Mouse (Mus musculus) bone marrow, adult 2 months (tissue): Measurements from ENCODE around the gene Tsc22d2. TPM values are rescaled to one million over a fixed set of nuclear protein-coding genes. Genes with fewer than 3 reads are reported as not detected.
"Not testable (repeated sequence)": the region's sequence is repeated elsewhere in the genome, so short reads cannot be mapped to it uniquely, and the experiment has no call there.

ENCODE experiments used
- H3K27ac ChIP-seq: fragments of 200-500 bp; 2 replicates; pipeline ENCODE4 v1.5.1; 2012; ENCODE audit warnings: low read depth, mild to moderate bottlenecking, control low read depth, inconsistent platforms, low read length; ENCODE audit not compliant: control insufficient read depth, poor library complexity, insufficient read depth
- H3K4me1 ChIP-seq: fragments of 200-500 bp; 2 replicates; pipeline ENCODE4 v1.6.1; 2011; ENCODE audit warnings: low read length; ENCODE audit not compliant: control insufficient read depth, insufficient read depth
- H3K4me3 ChIP-seq: fragments of 200-500 bp; replicated peaks from 2 replicates; pipeline ENCODE3; 2011; ENCODE audit warnings: mild to moderate bottlenecking, low read depth, low read length, control low read depth; ENCODE audit not compliant: control insufficient read depth
- CTCF ChIP-seq: fragments of 200-500 bp; IDR thresholded peaks from 2 replicates; pipeline ENCODE4 v1.5.1; 2011; ENCODE audit warnings: low read length, control low read depth; ENCODE audit not compliant: control insufficient read depth, insufficient read depth
- POLR2A ChIP-seq: fragments of 200-500 bp; IDR thresholded peaks from 2 replicates; pipeline ENCODE4 v1.6.1; 2011; ENCODE audit warnings: low read depth, mild to moderate bottlenecking, control low read depth, low read length, borderline replicate concordance; ENCODE audit not compliant: control insufficient read depth
- WGBS: fragments of 180-500 bp; shearing (Covaris S2); methylation state at CpG from one replicate; pipeline ENCODE4 v1.1.7; 2018; 5-methylcytosine and 5-hydroxymethylcytosine counted together
- polyA plus RNA-seq: library from polyadenylated mRNA; stranded (reverse); fragments of >200 nt; gene quantifications from 2 replicates; pipeline ENCODE4 v1.2.4, GENCODE M21; 2011; ENCODE audit warnings: low replicate concordance; ENCODE audit not compliant: missing spikeins, insufficient read depth, insufficient read length

Tsc22d2 gene
- polyA plus RNA-seq, 1 experiment: 13.3 TPM

DNA sequence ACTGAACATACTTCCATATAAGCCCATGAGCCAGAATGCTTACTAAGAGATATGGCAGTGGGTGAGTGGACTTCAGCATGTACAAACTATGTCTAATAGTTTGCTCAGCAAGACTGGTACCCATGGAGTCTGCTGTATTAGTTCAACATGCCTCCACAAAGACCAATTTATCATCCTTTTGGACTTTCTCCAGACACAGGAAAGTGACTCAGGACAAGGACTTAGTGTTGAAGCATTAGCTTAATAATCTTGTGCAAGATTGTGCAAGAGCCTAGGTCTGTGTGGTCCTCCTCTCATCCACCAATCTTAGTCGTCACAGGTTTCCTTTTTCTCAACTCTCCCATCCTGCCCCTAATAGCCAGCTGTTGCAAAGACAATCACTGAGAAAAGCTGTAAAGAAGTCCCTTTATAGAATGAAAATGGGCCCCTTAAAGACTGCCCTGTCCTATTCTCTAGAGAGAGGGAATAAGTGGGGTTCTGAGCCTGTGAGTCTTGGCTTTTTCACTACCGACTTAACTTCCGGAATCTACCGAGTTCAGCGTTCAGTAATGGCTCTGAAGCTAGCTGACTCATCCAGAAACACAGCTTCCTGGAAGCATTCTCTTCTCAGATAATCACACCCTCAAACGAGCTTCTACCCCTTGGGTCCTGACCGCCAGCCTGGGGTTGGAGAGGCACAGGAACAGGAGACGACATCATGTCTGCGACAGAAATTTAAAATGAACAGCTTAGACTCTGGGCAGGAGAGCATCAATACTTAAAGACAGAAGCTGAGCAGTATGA lies 55.3 kb downstream of the Tsc22d2 start:
- no peak overlapping the region for H3K4me3 ChIP-seq
- WGBS: 18% methylated on average over 9 of the region's 9 CpGs
- TF ChIP-seq CTCF (no peak), POLR2A (no peak)
- no peaks in the 10 kb centered on the region; the same call in 1 of the 2 replicates for H3K4me1 ChIP-seq
- H3K27ac ChIP-seq: no peak overlapping the region

- H3K4me3 ChIP-seq, H3K27ac ChIP-seq, H3K4me1 ChIP-seq: not testable (repeated sequence)
- WGBS: 80% methylated on average over 1 of the region's 1 CpGs
Observed at GRCm38 (mm10) chr3:58475298-58475697, 60.8 kb downstream of the Tsc22d2 start.

GRCm38 (mm10) chr3:58478755-58479455 lies 64.4 kb downstream of the Tsc22d2 start:
- Histone ChIP-seq H3K4me1 (no peaks in the 10 kb centered on the region), H3K4me3 (no peak overlapping the region), H3K27ac (no peak overlapping the region)
- no peak for TF ChIP-seq CTCF
- no peak for TF ChIP-seq POLR2A
- 67% methylated on average over 2 of the region's 2 CpGs for WGBS

DNA sequence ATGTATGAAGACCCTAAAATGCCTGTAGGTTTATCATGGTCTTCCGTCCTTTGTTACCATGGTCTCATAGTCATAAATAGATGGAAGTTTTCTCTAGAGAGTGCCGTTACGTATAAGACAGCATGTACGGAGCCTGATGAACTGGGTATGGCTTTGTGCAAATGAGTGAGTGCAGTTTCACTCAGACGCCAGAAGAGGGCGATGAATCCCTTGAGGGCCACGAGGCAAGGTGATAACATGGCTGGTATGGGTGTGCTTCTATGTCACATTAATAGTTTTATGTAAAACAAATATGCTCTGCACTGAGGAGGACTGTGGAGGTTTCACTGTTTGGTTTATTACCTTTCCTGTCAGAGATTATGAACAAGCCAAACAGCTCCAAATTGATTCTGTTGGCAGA lies 71.4 kb downstream of the Tsc22d2 start:
- TF ChIP-seq POLR2A: no peak
- peak; percentile 90 for TF ChIP-seq CTCF
- Histone ChIP-seq H3K4me1 (no peaks in the 10 kb centered on the region), H3K4me3 (no peak overlapping the region), H3K27ac (no peak overlapping the region)
- WGBS: 72% methylated on average over 7 of the region's 7 CpGs

DNA sequence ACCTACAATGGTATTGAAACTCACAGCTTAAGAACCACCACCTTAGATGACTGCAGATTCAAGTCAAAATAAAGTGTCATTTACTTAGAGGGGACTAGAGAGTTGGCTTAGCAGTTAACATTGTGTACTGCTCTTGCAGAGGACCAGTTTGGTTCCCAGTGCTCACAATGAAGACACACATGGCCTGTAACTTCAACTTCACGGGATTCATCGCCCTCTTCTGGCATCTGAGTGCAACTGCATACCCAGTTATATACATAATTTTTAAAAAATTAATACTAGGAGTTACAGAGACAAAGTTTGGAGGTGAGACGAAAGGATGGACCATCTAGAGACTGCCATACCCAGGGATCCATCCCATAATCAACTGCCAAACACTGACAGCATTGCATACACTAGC lies 72.6 kb downstream of the Tsc22d2 start:
- no peak overlapping the region for H3K4me3 ChIP-seq
- 72% methylated on average over 3 of the region's 3 CpGs for WGBS
- TF ChIP-seq POLR2A (no peak), CTCF (peak; percentile 29; the same call in 1 of the 2 replicates)
- H3K27ac ChIP-seq: no peak overlapping the region
- no peaks in the 10 kb centered on the region for H3K4me1 ChIP-seq

DNA sequence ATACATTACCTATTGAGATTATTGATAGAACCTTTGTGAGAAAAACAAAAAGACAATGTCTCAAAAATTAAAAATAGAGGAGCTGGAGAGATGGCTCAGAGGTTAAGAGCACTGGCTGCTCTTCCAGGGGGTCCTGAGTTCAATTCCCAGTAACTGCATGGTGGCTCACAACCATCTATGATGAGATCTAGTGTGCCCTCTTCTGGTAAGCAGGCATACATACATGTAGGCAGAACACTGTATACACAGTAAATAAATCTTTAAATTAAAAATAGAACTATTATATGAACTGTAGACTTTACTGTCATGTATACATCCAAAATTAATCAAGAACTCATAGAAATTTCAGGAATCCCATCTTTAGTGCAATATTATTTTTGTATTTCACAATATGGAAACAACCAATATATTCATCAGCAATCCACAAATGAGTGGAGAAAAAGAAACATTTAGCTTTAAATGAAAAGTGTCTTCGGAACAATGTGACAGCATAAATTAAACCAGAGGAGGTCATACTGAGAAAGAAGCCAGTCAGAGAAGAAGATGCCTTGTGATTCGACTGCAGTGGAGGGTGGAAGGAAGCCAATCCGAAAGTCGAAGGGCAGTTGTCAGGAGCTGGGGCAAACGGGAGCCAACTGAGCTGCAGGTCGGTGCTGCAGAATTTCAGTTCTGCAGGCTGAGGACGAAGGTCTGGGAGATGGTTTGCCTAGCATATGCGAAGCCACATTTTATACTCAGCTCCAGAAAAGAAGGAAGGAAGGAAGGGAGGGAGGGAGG lies 73.7 kb downstream of the Tsc22d2 start:
- Histone ChIP-seq H3K4me1 (no peaks in the 10 kb centered on the region), H3K4me3 (peak overlapping the region; percentile 32), H3K27ac (no peak overlapping the region)
- WGBS: 16% methylated on average over 8 of the region's 8 CpGs
- TF ChIP-seq CTCF: no peak

- Histone ChIP-seq H3K4me1 (no peaks in the 10 kb centered on the region), H3K4me3 (no peak overlapping the region), H3K27ac (no peak overlapping the region; the same call in 1 of the 2 replicates)
- 45% methylated on average over 7 of the region's 7 CpGs for WGBS
- no peak for TF ChIP-seq CTCF
- TF ChIP-seq POLR2A: no peak
Observed at GRCm38 (mm10) chr3:58490787-58491186, 76.3 kb downstream of the Tsc22d2 start.

DNA sequence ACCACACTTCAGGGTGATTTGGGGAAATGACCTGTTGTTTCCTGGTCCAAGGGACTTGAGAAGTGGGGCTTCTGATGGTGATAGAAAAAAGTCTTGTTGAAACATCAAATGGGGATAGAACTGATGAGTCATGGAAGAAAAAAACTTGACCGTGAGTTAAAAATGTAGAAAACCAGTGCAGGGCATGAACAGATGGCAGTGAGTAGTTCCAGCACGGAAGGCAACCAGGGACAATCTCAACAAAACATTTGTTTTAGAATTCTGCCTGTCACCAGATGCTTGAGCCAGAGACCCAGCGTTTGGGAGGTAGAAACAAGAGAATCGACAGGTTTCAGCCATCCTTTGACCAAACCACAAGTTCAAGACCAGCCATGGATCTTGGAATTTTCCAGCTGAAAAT lies 79.1 kb downstream of the Tsc22d2 start:
- 61% methylated on average over 4 of the region's 4 CpGs for WGBS
- Histone ChIP-seq H3K27ac (no peak overlapping the region), H3K4me3 (no peak overlapping the region), H3K4me1 (no peaks in the 10 kb centered on the region)
- no peak for TF ChIP-seq POLR2A
- TF ChIP-seq CTCF: no peak
